Mouse (Mus musculus): ENCODE results near the gene Kif1c. TPM values are rescaled to one million over a fixed set of nuclear protein-coding genes. Genes with fewer than 3 reads are reported as not detected.

Gene Kif1c
- polyA plus RNA-seq, 1 experiment from 2014 or later = 4.5 TPM

DNA sequence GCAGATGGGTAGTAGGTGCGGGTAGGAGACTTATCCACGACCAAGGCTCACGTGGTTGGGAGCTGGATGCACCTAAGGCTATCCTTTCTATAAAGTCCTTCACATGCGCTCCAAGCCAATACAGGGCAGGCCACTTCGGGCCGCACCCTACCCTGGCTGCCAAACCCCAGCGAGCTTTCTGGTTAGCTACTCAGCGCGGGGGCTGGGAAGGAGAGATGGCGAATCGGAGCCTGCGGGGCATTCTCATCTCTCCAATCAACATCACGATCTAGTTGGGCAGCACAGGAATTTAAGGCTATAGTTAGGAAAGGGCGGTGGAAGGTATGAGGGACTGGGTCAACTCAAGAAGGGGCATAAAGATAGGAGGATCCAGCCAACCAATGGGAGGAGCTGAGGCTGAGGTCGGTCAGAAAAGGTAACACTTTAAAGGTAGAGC, 32.0 kb upstream of the Kif1c start:
- ATAC-seq (ENCODE audit: insufficient number of reproducible peaks, low FRiP score) = peak; percentile 46
- Histone ChIP-seq H3K4me2 (peak overlapping the region; percentile 96), H3K4me1 (replicated peaks) (peaks cover 36% of the 10 kb centered on the region), H3K27me3 (replicated peaks) (no peaks in the 10 kb centered on the region), H3K27ac (ENCODE audit: poor library complexity, severe bottlenecking) (peak overlapping the region; percentile 94), H3K4me3 (peak overlapping the region; percentile 74), H3K36me3 (peaks cover 46% of the 10 kb centered on the region), H3K9me3 (replicated peaks) (no peaks in the 10 kb centered on the region), H3K9ac (peak overlapping the region; percentile 82)
- under 1% methylated on average over 15 of the region's 15 CpGs for WGBS

DNA sequence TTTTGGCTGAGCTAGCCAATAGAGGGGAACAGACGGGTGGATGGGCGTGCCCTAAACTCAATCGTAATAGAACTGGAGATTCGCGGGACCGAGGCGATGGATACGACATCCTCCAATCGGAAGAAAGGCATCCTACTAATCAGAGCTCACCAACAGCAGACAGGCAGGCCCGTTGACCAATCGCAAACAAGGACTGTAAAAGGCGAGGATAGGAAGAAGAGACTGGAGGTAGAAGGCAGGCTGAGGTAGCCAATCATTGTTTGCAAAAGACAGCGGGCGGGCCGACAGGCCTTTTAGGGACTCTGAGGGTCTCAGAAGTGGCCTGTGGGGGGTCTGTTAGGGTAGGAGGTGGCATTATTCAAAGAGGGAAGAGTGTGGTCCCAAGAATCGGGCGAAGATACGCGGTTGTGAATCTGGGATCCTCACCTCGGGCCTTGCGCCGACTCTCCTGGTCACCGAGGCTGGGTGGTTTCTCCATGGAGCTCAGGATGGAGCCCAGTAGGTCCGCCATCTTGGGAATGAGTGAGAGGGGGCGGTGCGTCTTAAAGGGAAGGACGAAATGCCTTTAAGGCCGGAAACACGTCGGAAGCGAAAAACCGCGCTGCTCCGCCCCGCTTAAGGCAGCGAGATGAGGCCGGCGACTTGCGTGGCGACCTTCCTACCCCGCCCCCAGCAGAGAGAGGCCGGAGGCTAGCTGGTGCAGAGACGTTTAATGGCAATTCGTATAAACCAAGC, 31.4 kb upstream of the Kif1c start, which contains the start of gene Spag7:
Gene Spag7, minus strand, starts transcription at position 646 of the 735 bp plus-strand sequence.
- Histone ChIP-seq H3K4me3 (peak within 1 kb of the TSS; percentile 74), H3K4me1 (replicated peaks) (peaks cover 34% of the 10 kb centered on the region), H3K4me2 (peak within 1 kb of the TSS; percentile 96), H3K9ac (peak within 1 kb of the TSS; percentile 88), H3K36me3 (peaks cover 45% of the 10 kb centered on the region), H3K9me3 (replicated peaks) (no peaks in the 10 kb centered on the region), H3K27ac (ENCODE audit: poor library complexity, severe bottlenecking) (peak within 1 kb of the TSS; percentile 97), H3K27me3 (replicated peaks) (no peaks in the 10 kb centered on the region)
- peak; percentile 95 for ATAC-seq (ENCODE audit: insufficient number of reproducible peaks, low FRiP score)
- WGBS = under 1% methylated on average over 44 of the region's 44 CpGs

DNA sequence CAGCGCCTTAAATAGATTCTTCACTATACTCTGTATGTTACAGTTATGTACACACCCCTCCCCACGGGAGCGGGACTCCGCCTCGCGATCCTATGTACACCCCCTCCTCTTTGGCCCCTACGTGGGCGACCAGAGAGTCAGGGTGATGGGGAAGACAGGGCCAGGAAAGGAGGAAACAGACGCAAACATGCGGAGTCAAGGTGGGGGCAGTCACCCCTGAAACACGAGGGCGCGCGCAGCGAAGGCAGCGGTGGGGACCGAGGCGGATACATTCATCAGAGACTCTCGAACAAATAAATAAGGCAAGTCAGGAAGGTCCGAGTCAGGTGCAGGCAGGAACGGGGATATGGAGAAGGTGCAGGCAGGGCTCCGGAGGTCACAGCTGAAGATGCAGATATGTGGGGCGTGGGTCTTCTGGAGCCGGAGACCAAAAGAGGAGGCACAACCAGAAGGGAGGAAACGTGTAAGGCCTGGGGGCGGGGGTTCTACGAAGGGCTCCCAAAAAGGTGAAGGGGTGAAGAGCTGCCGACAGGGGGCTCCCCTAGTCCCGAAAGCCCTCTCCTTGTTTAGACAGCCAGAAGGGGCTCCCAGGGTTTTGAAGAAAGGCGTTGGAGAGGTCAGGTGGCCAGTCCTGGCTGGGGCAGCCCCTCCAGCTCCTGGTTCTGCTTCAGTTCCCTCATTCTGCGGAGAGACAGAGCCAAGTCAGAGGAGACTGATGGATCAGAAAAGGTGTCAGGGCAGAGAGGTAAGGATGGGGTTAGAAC, 30.6 kb upstream of the Kif1c start:
- ATAC-seq (ENCODE audit: insufficient number of reproducible peaks, low FRiP score) = peak; percentile 14
- Histone ChIP-seq H3K4me2 (peak overlapping the region; percentile 96), H3K27ac (ENCODE audit: poor library complexity, severe bottlenecking) (peak overlapping the region; percentile 97), H3K4me1 (replicated peaks) (peaks cover 29% of the 10 kb centered on the region), H3K9ac (peak overlapping the region; percentile 88), H3K27me3 (replicated peaks) (no peaks in the 10 kb centered on the region), H3K4me3 (peak overlapping the region; percentile 74), H3K9me3 (replicated peaks) (no peaks in the 10 kb centered on the region), H3K36me3 (peaks cover 44% of the 10 kb centered on the region)
- 0% methylated on average over 31 of the region's 31 CpGs for WGBS

DNA sequence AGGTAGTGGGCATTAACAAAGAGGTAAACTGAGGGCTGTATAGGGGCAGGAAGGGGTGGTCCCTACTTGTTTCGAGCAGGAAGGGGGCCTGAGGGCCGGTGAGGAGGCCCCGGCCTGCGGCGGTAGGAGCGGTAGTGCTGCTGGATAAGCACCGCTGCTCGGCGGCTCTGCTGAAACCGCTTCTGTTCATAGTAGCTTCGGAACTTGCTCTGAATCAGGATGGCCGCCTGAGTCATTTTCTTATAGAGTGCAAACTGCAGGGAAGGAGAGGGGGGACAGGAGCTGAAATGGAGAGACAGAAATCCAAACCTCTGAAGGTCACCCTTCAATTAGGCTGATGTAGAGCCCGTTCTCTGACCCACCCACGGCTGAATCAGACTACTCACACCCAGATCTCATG, 29.9 kb upstream of the Kif1c start:
- Histone ChIP-seq H3K9me3 (replicated peaks) (no peaks in the 10 kb centered on the region), H3K36me3 (peaks cover 44% of the 10 kb centered on the region), H3K27ac (ENCODE audit: poor library complexity, severe bottlenecking) (peak overlapping the region; percentile 97), H3K27me3 (replicated peaks) (no peaks in the 10 kb centered on the region), H3K4me2 (peak overlapping the region; percentile 96), H3K4me3 (peak overlapping the region; percentile 74), H3K9ac (peak overlapping the region; percentile 88), H3K4me1 (replicated peaks) (peaks cover 29% of the 10 kb centered on the region)
- ATAC-seq (ENCODE audit: insufficient number of reproducible peaks, low FRiP score) = no peak
- 43% methylated on average over 14 of the region's 14 CpGs for WGBS

DNA sequence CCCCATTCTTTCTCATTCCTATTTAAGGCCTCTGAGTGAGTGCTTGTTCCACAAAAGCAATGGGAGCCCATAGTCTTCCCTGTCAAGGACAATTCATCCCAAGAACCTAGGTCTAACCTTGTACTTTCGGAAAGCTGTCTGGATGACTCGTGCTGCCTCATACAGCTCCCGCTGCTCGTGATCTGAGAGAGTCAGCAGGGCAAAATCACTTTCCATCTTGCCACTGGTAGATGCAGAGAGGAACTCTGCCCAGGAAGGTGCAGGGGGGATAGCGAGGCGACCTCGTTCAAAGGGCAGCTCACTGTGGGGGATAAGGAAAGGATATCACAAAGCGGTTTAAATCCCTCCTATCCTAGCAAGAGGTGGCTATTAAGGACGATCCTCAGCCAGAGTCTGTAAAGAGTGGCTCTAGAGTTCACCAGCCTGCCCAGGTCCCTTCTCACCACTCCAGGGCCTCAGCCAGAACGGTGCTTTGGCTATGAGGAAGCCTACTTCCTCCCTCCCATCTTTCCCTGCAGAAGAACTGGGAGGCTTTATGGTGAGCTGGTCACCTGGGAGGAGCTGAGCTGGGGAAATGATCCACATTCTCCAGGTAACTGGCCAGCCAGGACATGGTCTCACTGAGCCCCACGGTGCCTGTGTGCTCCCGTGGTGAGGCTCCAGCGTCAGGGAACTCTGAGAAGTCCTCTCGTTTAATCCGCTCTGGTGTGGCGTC, 28.9 kb upstream of the Kif1c start:
- no peaks in the 10 kb centered on the region for H3K27me3 ChIP-seq (replicated peaks)
- WGBS = 72% methylated on average over 16 of the region's 16 CpGs
- no peak overlapping the region for H3K4me3 ChIP-seq
- 0 out of 2 replicates have a peak overlapping the region, but pooled peaks have one; percentile 13 for H3K9ac ChIP-seq
- no peak for ATAC-seq (ENCODE audit: insufficient number of reproducible peaks, low FRiP score)
- H3K9me3 ChIP-seq (replicated peaks) = no peaks in the 10 kb centered on the region
- peak overlapping the region; percentile 96 for H3K4me2 ChIP-seq
- peaks cover 47% of the 10 kb centered on the region for H3K36me3 ChIP-seq
- no peak overlapping the region for H3K27ac ChIP-seq (ENCODE audit: poor library complexity, severe bottlenecking)
- peaks cover 38% of the 10 kb centered on the region for H3K4me1 ChIP-seq (replicated peaks)

DNA sequence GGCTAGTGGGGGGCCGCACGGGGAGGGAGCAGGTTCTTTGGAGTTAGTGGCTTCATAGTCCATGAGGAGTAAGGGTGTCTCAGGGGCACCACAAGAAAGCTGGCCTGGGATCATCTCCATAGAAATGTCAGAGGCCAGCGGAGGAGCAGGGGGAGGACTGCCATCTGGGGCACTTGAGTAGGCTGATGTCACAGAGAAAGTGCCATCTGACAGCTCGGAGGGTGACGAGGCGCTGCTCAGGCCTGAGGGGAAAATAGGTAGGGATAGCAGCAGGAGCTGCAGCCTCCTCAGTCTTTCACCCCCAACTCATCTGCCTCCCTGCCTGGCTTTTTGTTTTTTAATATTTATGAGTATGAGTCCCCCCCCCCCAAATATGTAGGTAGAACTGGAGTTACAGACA, 26.3 kb upstream of the Kif1c start:
- no peak overlapping the region for H3K4me3 ChIP-seq

DNA sequence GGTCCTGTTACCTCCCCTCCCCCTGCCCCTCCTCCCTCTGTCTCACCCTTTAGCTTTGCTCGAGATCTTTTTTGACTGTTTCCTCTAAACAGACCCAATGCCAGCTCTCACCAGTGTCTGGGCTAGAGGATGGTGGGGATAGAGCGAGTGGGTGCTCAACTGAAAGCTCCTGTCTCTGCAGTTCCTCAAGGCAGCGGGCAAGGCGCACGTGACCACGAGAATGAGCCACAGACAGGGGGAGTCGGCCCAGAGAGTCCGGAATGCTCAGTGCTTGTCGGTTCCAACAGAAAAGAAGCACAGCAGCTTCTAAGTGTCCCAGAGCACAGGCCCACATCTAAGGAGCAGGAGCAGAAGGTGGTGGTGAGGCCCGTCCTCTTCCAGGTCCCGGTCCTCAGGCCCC, 25.8 kb upstream of the Kif1c start:
- Histone ChIP-seq H3K36me3 (peaks cover 56% of the 10 kb centered on the region), H3K9me3 (replicated peaks) (no peaks in the 10 kb centered on the region), H3K9ac (no peak overlapping the region), H3K4me2 (no peak overlapping the region), H3K4me1 (replicated peaks) (peaks cover 29% of the 10 kb centered on the region), H3K4me3 (no peak overlapping the region), H3K27me3 (replicated peaks) (no peaks in the 10 kb centered on the region), H3K27ac (ENCODE audit: poor library complexity, severe bottlenecking) (no peak overlapping the region)
- ATAC-seq (ENCODE audit: insufficient number of reproducible peaks, low FRiP score) = no peak
- WGBS = 68% methylated on average over 11 of the region's 11 CpGs

More for the DNA sequence above, 26.3 kb upstream of the Kif1c start:
- H3K36me3 ChIP-seq = peaks cover 51% of the 10 kb centered on the region
- H3K9me3 ChIP-seq (replicated peaks) = no peaks in the 10 kb centered on the region
- no peaks in the 10 kb centered on the region for H3K27me3 ChIP-seq (replicated peaks)
- ATAC-seq (ENCODE audit: insufficient number of reproducible peaks, low FRiP score) = no peak
- no peak overlapping the region for H3K4me2 ChIP-seq
- WGBS = 78% methylated on average over 6 of the region's 6 CpGs
- no peak overlapping the region for H3K27ac ChIP-seq (ENCODE audit: poor library complexity, severe bottlenecking)
- peaks cover 29% of the 10 kb centered on the region for H3K4me1 ChIP-seq (replicated peaks)
- no peak overlapping the region for H3K9ac ChIP-seq

DNA sequence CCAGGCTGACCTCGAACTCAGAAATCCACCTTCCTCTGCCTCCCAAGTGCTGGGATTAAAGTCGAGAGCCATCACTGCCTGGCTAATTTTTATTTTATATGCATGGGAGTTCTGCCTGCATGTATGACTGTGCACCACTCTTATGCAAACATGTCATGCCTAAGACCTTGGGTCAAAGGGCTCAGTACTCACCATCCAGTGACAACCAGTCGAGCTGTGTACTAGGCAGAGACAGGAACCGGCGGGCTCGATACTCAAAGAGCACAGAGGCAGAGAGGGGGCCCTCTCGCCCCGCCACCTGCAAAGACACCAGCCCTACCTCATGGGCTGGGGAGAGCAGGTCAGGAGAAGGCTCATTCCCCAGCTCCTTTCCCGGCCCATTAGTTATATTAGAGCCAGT, 22.3 kb upstream of the Kif1c start:
- H3K36me3 ChIP-seq = peaks cover 77% of the 10 kb centered on the region
- H3K9ac ChIP-seq = no peak overlapping the region
- WGBS = 86% methylated on average over 9 of the region's 9 CpGs
- no peak overlapping the region for H3K27ac ChIP-seq (ENCODE audit: poor library complexity, severe bottlenecking)
- H3K4me3 ChIP-seq = no peak overlapping the region
- H3K27me3 ChIP-seq (replicated peaks) = no peaks in the 10 kb centered on the region
- H3K9me3 ChIP-seq (replicated peaks) = no peaks in the 10 kb centered on the region
- no peak overlapping the region for H3K4me2 ChIP-seq
- peaks cover 18% of the 10 kb centered on the region for H3K4me1 ChIP-seq (replicated peaks)
- no peak for ATAC-seq (ENCODE audit: insufficient number of reproducible peaks, low FRiP score)

DNA sequence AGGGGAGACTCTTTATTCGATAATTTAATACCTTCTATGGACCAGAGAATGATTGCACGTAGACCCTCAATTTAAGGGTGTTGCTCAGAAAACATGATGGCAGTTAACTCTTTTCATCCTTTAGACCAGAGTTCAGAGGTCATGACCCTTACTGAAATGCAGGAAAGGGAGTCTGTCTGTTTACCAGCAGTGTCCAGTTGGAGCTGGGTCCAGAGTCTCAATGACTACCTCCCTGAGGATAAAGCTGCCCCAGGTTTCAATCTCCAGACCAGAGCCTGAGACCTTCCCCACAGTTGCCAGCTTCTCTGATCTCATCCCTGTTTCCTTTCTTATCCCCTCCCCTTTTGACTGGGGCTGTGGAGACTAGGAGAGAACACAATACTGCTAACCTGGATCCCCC, 21.8 kb upstream of the Kif1c start:
- H3K4me2 ChIP-seq = no peak overlapping the region
- H3K4me3 ChIP-seq = no peak overlapping the region
- H3K27ac ChIP-seq (ENCODE audit: poor library complexity, severe bottlenecking) = no peak overlapping the region
- no peak for ATAC-seq (ENCODE audit: insufficient number of reproducible peaks, low FRiP score)
- WGBS = 86% methylated on average over 2 of the region's 2 CpGs
- H3K9me3 ChIP-seq (replicated peaks) = no peaks in the 10 kb centered on the region
- H3K4me1 ChIP-seq (replicated peaks) = peaks cover 18% of the 10 kb centered on the region
- H3K27me3 ChIP-seq (replicated peaks) = no peaks in the 10 kb centered on the region
- peaks cover 80% of the 10 kb centered on the region for H3K36me3 ChIP-seq
- no peak overlapping the region for H3K9ac ChIP-seq

DNA sequence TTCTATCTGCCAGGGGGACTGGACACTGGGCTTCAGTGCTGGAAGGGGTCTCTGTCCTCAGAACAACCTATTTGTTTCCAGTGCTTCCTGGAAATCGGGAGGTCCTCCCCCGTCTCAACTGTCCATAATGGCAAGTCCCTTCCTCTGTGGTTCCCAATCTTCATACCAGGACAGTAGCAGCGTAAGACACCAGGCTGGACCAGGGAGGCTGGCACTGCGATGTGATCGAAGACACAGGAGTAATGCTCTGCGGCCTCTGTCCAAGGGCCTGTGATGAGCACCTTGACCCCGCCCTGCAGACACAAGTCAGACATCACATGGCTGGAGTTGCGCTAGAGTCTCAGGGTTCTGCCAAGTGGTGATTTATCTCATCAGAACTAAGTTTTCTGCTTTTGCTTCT, 21.0 kb upstream of the Kif1c start:
- Histone ChIP-seq H3K36me3 (peaks cover 81% of the 10 kb centered on the region), H3K4me1 (replicated peaks) (peaks cover 18% of the 10 kb centered on the region), H3K4me2 (no peak overlapping the region), H3K27me3 (replicated peaks) (no peaks in the 10 kb centered on the region), H3K27ac (ENCODE audit: poor library complexity, severe bottlenecking) (no peak overlapping the region), H3K9me3 (replicated peaks) (no peaks in the 10 kb centered on the region), H3K4me3 (no peak overlapping the region), H3K9ac (no peak overlapping the region)
- WGBS = 92% methylated on average over 8 of the region's 8 CpGs
- ATAC-seq (ENCODE audit: insufficient number of reproducible peaks, low FRiP score) = no peak

DNA sequence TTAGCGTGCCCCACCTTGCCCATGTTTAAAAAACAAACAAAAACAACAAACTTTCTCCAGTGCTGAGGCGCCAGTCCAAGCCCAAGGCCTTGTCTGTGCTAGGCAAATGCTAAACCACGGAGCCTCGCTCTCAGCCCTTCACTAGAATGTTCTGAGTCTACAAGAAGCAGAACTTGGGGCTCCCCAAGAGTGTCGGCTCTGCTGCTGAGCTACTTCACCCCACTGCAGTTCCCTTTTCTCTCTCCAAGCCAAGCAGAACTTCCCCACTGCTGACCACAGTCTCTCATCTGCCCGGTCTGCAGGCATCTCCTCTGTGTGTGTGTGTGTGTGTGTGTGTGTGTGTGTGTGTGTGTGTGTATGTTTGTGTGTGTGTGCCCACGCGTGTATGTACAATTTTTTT, 20.5 kb upstream of the Kif1c start:
- H3K9ac ChIP-seq = no peak overlapping the region
- no peak overlapping the region for H3K4me2 ChIP-seq
- no peak overlapping the region for H3K27ac ChIP-seq (ENCODE audit: poor library complexity, severe bottlenecking)
- H3K9me3 ChIP-seq (replicated peaks) = no peaks in the 10 kb centered on the region
- H3K4me3 ChIP-seq = no peak overlapping the region
- H3K27me3 ChIP-seq (replicated peaks) = no peaks in the 10 kb centered on the region
- 83% methylated on average over 8 of the region's 8 CpGs for WGBS
- no peak for ATAC-seq (ENCODE audit: insufficient number of reproducible peaks, low FRiP score)
- H3K4me1 ChIP-seq (replicated peaks) = peaks cover 18% of the 10 kb centered on the region
- peaks cover 81% of the 10 kb centered on the region for H3K36me3 ChIP-seq
